Mouse (Mus musculus): ENCODE results near the gene Rnf151. TPM values are rescaled to one million over a fixed set of nuclear protein-coding genes. Genes with fewer than 3 reads are reported as not detected.
A peak's percentile ranks its signal among the peaks of the same experiment; 100 is the strongest.

The Rnf151 gene
- total RNA-seq (2021), result not detected
- long read RNA-seq, experiment 1, result 0 reads
- long read RNA-seq, experiment 2, result 0 reads

GRCm38 (mm10) chr17:24717943-24718342, at the start of gene Rnf151, which contains the start of gene Rps2:
Rnf151 (minus strand) TSS chr17:24718063.
Rps2 (plus strand) TSS chr17:24718116.
- DNase-seq, result no peak

- no peak for DNase-seq
Measured at GRCm38 (mm10) chr17:24766266-24766875, 48.5 kb upstream of the Rnf151 start.

GRCm38 (mm10) chr17:24765016-24765905, 47.4 kb upstream of the Rnf151 start:
- no peak for DNase-seq

DNA sequence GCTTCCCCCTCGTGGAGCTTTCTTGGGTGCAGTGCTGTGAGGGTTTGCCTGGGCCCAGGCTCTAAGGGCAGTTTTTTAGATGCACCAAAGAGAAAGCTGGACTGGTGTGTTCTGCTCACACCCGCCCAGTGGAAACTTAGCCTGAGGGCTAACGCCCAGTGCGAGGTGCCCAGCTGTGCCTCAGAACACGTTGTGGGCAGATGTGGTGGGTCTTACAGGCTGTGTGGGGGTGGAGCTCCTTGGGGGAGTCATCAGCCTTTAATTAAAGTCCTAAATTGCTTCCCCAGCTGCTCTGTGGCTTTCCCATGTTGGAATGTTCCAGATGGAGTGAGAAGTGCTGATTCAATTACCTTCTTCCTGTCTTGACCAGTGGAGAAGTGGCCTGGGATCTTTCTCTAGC, 43.3 kb upstream of the Rnf151 start:
- no peak for DNase-seq

DNA sequence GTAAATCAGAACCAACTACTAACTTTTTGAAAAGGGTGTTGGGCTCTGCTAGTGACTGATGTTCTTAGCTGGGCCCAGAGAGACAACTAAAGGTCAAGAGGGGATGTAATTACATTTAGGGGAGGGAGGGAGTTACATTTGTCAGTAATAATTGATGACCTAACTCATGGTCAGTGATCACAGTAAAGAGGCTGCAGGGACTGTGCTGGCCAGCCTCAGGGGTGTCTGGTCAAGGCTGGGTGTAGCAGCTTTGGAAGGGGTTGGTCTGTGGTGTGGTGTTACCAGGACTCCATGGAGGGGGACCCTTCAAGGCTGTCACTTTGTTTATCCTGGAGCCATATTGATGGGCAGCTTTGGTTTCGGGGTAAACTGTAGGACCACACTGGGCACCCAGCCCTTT, 39.5 kb upstream of the Rnf151 start:
- DNase-seq, result no peak

GRCm38 (mm10) chr17:24752415-24753394, 34.8 kb upstream of the Rnf151 start, which contains the start of gene Hs3st6:
Hs3st6 (plus strand) TSS chr17:24752988.
- no peak for DNase-seq

- no peak for DNase-seq
Measured at GRCm38 (mm10) chr17:24751528-24751927, 33.7 kb upstream of the Rnf151 start.

DNA sequence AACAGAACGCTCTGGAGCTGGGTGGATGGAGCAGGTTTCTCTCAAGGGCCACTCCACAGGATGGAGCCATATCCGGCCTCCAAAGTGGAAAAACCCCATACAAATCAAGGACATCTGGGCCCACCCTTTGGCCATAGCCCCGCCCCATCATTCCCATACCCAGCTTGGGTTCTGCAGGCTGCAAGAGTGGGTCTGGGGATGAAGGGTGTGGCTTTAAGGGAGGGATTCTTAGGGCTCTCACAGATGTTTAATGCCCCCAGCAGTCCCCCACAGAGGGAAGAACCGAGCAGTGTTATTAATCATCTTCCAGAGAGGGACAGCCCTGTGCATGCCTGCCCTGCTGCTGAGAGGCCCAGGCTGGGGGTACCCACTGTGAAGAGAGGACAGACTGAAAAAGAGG, 29.1 kb upstream of the Rnf151 start:
- DNase-seq, result no peak

DNA sequence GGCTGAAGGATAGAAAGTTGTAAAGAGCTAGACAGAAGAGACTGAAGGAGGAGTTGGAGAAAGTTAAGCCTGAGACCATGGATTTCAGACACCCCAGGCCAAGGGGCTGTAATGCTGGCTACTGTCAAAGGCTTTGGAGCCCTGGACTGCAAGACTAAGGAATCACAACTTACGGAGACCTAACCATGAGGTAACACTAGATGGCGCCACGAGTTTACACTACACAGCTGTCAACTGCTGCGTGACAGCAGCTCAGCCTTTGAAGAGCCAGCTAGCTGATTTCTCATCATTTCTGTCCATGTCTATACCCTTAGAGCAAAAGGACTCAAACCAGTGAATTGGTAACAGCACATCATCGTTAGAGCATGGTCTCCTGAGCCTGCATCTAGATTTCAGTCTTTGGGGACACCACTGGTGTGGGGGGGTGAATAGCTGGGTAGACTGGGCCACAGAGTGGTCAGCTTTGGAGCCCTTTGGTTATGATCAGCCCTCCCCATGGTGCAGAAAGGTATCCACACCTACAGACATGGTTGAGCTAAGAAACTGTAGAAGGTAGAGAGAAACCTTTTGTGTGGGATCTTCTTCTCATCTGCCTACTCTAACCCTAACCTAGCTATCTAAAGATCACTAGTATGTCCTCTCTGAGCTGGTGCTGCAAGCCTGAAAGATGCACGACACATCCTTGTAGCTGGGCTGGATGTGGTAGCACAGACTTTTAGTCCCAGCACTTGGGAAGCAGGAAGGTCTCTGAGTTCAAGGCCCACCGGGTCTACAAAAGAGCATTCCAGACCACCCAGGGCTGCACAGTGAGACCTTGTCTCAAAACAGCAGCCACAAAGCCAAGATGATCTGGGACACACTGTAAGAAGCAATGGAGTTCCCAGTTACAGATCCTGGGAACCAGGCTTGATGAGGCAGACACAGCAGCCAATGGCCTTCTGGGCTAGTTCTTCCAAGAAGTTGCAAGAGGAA, 27.9 kb upstream of the Rnf151 start:
- DNase-seq, result peak; percentile 78 to 91

GRCm38 (mm10) chr17:24744381-24744780, 26.5 kb upstream of the Rnf151 start:
- no peak for DNase-seq

GRCm38 (mm10) chr17:24743896-24744295, 26.0 kb upstream of the Rnf151 start:
- no peak for DNase-seq

DNA sequence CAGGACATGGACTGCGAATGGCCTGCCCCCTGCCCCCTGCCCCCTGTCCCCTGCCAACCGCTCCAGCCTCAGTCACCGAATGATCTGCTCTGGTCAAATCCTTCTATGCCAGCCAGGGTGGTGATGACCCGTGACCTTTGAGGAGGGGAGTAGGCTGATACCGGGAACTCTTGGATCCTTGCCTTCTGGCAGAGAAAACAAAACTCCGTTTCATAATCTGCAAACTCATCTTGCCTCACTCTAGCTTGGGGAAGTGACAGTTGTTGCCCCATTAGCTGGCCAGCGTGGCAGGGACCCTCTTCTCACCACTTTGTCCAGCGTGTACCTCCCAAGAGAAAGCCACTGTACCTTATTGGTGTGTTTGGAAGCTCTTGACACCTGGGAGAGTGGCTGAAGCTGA, 24.4 kb upstream of the Rnf151 start:
- no peak for DNase-seq

GRCm38 (mm10) chr17:24739926-24740325, 22.1 kb upstream of the Rnf151 start:
- DNase-seq, result no peak

DNA sequence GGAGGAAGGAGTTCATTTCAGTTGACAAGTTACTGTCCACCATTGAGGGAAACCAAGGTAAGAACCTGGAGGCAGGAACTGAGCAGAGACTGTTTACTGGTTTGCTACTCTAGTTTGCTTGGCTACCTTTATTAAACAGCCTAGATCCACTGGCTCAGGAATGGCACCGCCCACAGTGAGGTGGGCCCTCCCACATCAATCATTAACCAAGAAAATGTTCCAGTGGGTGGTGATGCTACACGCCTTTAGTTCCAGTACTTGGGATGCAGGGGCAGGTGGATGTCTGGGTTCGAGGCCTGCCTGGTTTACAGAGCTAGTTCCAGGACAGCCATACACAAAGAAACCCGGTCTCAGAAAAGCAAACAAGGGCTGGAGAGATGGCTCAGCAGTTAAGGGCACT, 20.4 kb upstream of the Rnf151 start:
- DNase-seq, result no peak

DNA sequence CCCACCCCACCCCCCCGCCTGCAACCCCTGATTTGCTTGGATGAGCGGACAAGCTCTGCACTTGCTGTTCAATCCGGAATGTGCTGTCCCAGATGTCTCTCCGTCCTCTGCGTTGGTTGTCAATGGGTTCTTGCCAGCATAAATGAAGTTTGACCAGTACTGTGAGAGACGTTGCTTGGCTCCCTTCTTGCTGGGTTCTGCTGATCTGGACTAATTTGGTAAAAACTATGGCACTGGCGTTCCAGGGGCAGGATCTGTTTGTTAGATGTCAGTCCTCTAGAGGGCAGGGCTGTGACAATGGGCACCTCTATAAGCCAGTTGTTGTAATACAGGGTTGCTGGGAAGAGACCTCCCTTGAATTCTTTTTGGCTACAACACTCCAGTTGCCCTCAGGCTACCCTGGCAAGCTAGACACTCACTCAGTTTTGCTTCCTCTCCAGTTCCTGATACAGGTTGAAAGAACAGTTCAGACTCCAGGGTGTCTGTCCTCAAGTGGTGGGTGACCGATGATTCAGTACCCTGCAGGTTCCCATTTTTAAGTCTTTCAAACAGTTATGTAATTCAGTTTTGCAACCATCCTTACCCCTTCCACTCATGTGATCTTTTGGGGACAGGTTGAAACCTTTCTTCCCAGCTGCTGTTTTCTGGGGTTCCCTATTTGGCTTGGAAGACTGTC, 19.4 kb upstream of the Rnf151 start:
- peak in 1 of 2 experiments; percentile 42 for DNase-seq

DNA sequence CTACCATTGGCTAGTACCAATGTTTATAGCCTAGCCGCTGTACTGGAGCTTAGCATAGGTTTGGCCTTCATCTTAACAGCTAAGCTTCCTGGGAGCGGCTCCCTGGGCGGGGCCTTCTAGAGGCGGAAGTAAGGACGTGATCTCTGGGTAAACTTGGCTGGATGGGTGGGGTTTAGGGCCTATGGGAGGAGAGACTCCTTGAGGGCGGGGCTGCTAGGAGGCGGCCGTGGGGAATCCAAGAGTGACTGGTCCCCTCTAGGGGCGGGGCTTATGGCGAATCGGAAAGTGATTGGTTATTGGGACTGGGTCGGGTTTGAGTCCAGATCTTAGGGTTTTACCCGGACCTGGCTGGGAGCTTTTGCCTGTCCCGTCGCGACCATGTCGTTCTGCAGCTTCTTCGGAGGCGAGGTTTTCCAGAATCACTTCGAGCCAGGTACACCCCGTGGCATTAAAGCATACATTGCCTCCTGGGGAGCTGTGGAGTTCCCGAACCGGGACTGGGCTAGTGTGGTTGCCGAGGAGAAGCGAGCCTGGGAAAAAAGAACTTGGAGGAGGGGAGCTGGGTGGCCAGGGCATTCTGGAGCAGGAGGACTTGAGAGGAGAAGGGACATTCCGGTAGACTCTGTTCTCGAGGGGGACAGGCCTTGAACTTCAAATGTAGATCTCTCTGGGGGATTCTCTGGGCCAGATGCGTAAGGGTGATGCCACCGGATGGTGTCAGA, 18.6 kb upstream of the Rnf151 start, which contains the start of gene Msrb1:
Msrb1 (plus strand) TSS at position 313 of the 722 bp plus-strand sequence.
- DNase-seq, result peak; percentile 98 to 99

GRCm38 (mm10) chr17:24735446-24735845, 17.6 kb upstream of the Rnf151 start:
- no peak for DNase-seq

GRCm38 (mm10) chr17:24734513-24734912, 16.6 kb upstream of the Rnf151 start:
- no peak for DNase-seq

GRCm38 (mm10) chr17:24733434-24734050, 15.7 kb upstream of the Rnf151 start:
- DNase-seq, result no peak

Data from heart, adult 18-20 months (tissue).